Mouse (Mus musculus) ES-Bruce4 (cell line): ENCODE data around the gene Rpa3.

Source experiments
- CTCF ChIP-seq: IDR thresholded peaks from one replicate; pipeline ENCODE4 v1.8.1; 2011; ENCODE audit warnings: low read depth, low read length
- EP300 ChIP-seq: IDR thresholded peaks from 2 replicates; pipeline ENCODE4 v1.6.1; 2011; ENCODE audit warnings: low read depth, low read length; ENCODE audit not compliant: insufficient read depth
- POLR2A ChIP-seq: IDR thresholded peaks from one replicate; pipeline ENCODE4 v1.8.1; 2011; ENCODE audit warnings: low read length; ENCODE audit not compliant: insufficient read depth

GRCm38 (mm10) chr6:8227035-8227434, 31.9 kb downstream of the Rpa3 start:
- TF ChIP-seq CTCF (no peak), EP300 (no peak), POLR2A (no peak)
